Comparison of ENCODE assay signal across 9 mouse cellular contexts in genomic region chr8:91967407-91967806, GRCm38 (mm10).
A peak's percentile ranks its signal among the peaks of the same experiment; 100 is the strongest.
DNase-seq lines count a peak whose midpoint lies in the region; ATAC-seq lines count a peak whose summit lies in the region.
"Had no signal": no experiment of that assay in that cellular context is flagged by ENCODE, and none has a peak within 500 bp of the region (broad histone marks: within the 10 kb centered on the region; RNA-seq: fewer than 3 reads in every experiment).

No protein-coding gene starts in this region.

- 56% methylated on average over 16 of the region's 16 CpGs for WGBS in kidney, embryonic 14.5 days
- 30% methylated on average over 16 of the region's 16 CpGs for WGBS in hindbrain, embryonic 15.5 days
- WGBS in forebrain, embryonic 13.5 days = 75% methylated on average over 16 of the region's 16 CpGs

- peaks cover 22% of the 10 kb centered on the region; the same call in 1 of the 2 replicates for H3K27me3 ChIP-seq in kidney, embryonic 14.5 days (ENCODE audit: control insufficient read depth, insufficient read depth, low read length)
- H3K27me3 ChIP-seq in hindbrain, embryonic 15.5 days = 0 out of 2 replicates have a peak, but pooled peaks cover 2% of the 10 kb centered on the region
- H3K27me3 ChIP-seq in forebrain, embryonic 13.5 days = peaks cover 17% of the 10 kb centered on the region; the same call in 1 of the 2 replicates

- no peak overlapping the region for H3K27ac ChIP-seq in kidney, embryonic 14.5 days (ENCODE audit: low read depth, low read length)
- H3K27ac ChIP-seq in hindbrain, embryonic 15.5 days (replicated peaks) = no peak overlapping the region
- no peak overlapping the region for H3K27ac ChIP-seq in forebrain, embryonic 13.5 days

- no peaks in the 10 kb centered on the region for H3K36me3 ChIP-seq in kidney, embryonic 14.5 days (ENCODE audit: control insufficient read depth, insufficient read depth, low read length)
- no peaks in the 10 kb centered on the region for H3K36me3 ChIP-seq in hindbrain, embryonic 15.5 days
- no peaks in the 10 kb centered on the region for H3K36me3 ChIP-seq in forebrain, embryonic 13.5 days (ENCODE audit: poor library complexity, severe bottlenecking)

- H3K4me2 ChIP-seq in kidney, embryonic 14.5 days (replicated peaks; ENCODE audit: low read depth, low read length) = peak overlapping the region; percentile 25; the same call in 1 of the 2 replicates
- H3K4me2 ChIP-seq in hindbrain, embryonic 15.5 days = peak overlapping the region; percentile 43
- no peak overlapping the region for H3K4me2 ChIP-seq in forebrain, embryonic 13.5 days

- no peak for DNase-seq in kidney, postnatal 14 days
- peak; percentile 64 to 69 for DNase-seq in heart, adult 18-20 months
- peak; percentile 25 to 51 for DNase-seq in lung, postnatal 4 days
- DNase-seq in embryo, embryonic 11 days = no peak
- DNase-seq in gastrocnemius, adult 18-20 months (ENCODE audit: low spot score) = no peak

- H3K9ac ChIP-seq in kidney, embryonic 14.5 days (ENCODE audit: low read depth, low read length) = no peak overlapping the region
- no peak overlapping the region for H3K9ac ChIP-seq in hindbrain, embryonic 15.5 days
- H3K9ac ChIP-seq in forebrain, embryonic 13.5 days = no peak overlapping the region

- H3K4me1 ChIP-seq in kidney, embryonic 14.5 days (ENCODE audit: control insufficient read depth, insufficient read depth, low read length) = no peaks in the 10 kb centered on the region
- H3K4me1 ChIP-seq in hindbrain, embryonic 15.5 days (replicated peaks) = peaks cover 13% of the 10 kb centered on the region
- no peaks in the 10 kb centered on the region for H3K4me1 ChIP-seq in forebrain, embryonic 13.5 days

- no peak for ATAC-seq in kidney, embryonic 14.5 days (ENCODE audit: low FRiP score, low TSS enrichment)
- no peak for ATAC-seq in hindbrain, embryonic 15.5 days (ENCODE audit: low FRiP score, low read depth)
- ATAC-seq in forebrain, embryonic 13.5 days = no peak
- ATAC-seq: midbrain, embryonic 16.5 days had no signal

- no peaks in the 10 kb centered on the region for H3K9me3 ChIP-seq in kidney, embryonic 14.5 days (ENCODE audit: control insufficient read depth, low read length)
- no peaks in the 10 kb centered on the region for H3K9me3 ChIP-seq in hindbrain, embryonic 15.5 days
- H3K9me3 ChIP-seq in forebrain, embryonic 13.5 days (replicated peaks) = no peaks in the 10 kb centered on the region

- H3K4me3 ChIP-seq in kidney, embryonic 14.5 days (ENCODE audit: low read length) = no peak overlapping the region
- H3K4me3 ChIP-seq in hindbrain, embryonic 15.5 days = no peak overlapping the region
- no peak overlapping the region for H3K4me3 ChIP-seq in forebrain, embryonic 13.5 days

Comparison
In these comparisons a context has a peak if more than half of its experiments do, and no peak if none do; other contexts are left out.
1. DNase-seq: peak in heart, adult 18-20 months (2 of 2) and lung, postnatal 4 days (2 of 2); none in kidney, postnatal 14 days (single experiment), embryo, embryonic 11 days (single experiment) and gastrocnemius, adult 18-20 months (single experiment).